Mouse (Mus musculus) testis, adult 2 months (tissue): ENCODE measurements around the gene Prr9.

Source experiments
- CTCF ChIP-seq: fragments of 200-500 bp; IDR thresholded peaks from 2 replicates; pipeline ENCODE4 v1.5.1; 2012; ENCODE audit warnings: low read depth, mild to moderate bottlenecking, inconsistent platforms, low read length, moderate library complexity; ENCODE audit not compliant: control insufficient read depth, insufficient read depth, insufficient replicate concordance
- POLR2A ChIP-seq: fragments of 200-500 bp; IDR thresholded peaks from 2 replicates; pipeline ENCODE4 v1.6.1; 2012; ENCODE audit warnings: low read depth, mild to moderate bottlenecking, inconsistent platforms, low read length, moderate library complexity; ENCODE audit not compliant: control insufficient read depth

DNA sequence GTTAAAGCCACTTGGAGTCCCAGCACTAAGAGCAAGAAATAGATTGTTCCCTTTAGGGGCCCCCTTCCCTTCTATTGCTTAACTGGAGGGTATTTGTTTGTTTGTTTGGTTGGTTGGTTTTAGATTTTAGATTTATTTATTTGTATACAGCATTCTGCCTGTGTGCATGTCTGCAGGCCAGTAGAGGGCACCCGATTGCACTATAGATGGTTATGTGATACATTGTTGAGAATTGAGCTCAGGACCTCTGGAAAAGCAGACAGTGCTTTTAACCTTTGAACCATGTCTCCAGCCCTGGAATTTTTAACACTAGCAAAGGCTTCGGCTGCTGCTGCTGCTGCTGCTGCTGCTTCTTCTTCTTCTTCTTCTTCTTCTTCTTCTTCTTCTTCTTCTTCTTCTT lies 23.7 kb upstream of the Prr9 start:
- TF ChIP-seq CTCF, result no peak
- TF ChIP-seq POLR2A, result no peak
